Mouse (Mus musculus) myocyte (in vitro differentiated cells): ENCODE data around the gene Map3k14. TPM values are rescaled to one million over a fixed set of nuclear protein-coding genes. Genes with fewer than 3 reads are reported as not detected.
A peak's percentile ranks its signal among the peaks of the same experiment; 100 is the strongest.

Experiments
- H3K27me3 ChIP-seq: one replicate; pipeline ENCODE4 v1.6.1; 2011; ENCODE audit not compliant: control insufficient read depth, insufficient read depth, insufficient read length
- H3K36me3 ChIP-seq: one replicate; pipeline ENCODE4 v1.6.1; 2011; ENCODE audit not compliant: control insufficient read depth, insufficient read depth
- H3K4me2 ChIP-seq: one replicate; pipeline ENCODE4 v1.6.1; 2011; ENCODE audit warnings: low read depth, control low read depth
- H3K4me3 ChIP-seq: one replicate; pipeline ENCODE4 v1.5.1; 2011; ENCODE audit warnings: mild to moderate bottlenecking, control low read depth, moderate library complexity
- H3K79me2 ChIP-seq: one replicate; pipeline ENCODE4 v1.6.1; 2011; ENCODE audit not compliant: control insufficient read depth, insufficient read depth
- H3ac ChIP-seq: one replicate; pipeline ENCODE4 v1.6.1; 2011; ENCODE audit not compliant: control insufficient read depth, insufficient read length
- CEBPB ChIP-seq: IDR thresholded peaks from 2 replicates; pipeline ENCODE4 v1.6.1; 2011; ENCODE audit warnings: mild to moderate bottlenecking, moderate library complexity; ENCODE audit not compliant: poor library complexity, insufficient read depth, severe bottlenecking
- E2F4 ChIP-seq: IDR thresholded peaks from one replicate; pipeline ENCODE4 v1.6.1; 2011; ENCODE audit warnings: mild to moderate bottlenecking, control low read depth, moderate library complexity; ENCODE audit not compliant: insufficient read depth
- MAX ChIP-seq: IDR thresholded peaks from one replicate; pipeline ENCODE4 v1.6.1; 2011; ENCODE audit warnings: low read depth, mild to moderate bottlenecking, control low read depth
- MYOD1 ChIP-seq, 3 experiments: IDR thresholded peaks; one replicate each; pipeline ENCODE4 v1.6.1; 2011; ENCODE audit warnings: control low read depth in 2 of 3, low read depth in 2 of 3, mild to moderate bottlenecking in 2 of 3, moderate library complexity in 1 of 3; ENCODE audit not compliant: insufficient read length in 2 of 3, control insufficient read depth in 1 of 3
- MYOG ChIP-seq, 3 experiments: IDR thresholded peaks; one replicate each; pipeline ENCODE4 v1.6.1; 2011; ENCODE audit warnings: control low read depth in 2 of 3, low read depth in 2 of 3, mild to moderate bottlenecking in 2 of 3; ENCODE audit not compliant: insufficient read length in 2 of 3, control insufficient read depth in 1 of 3, insufficient read depth in 1 of 3
- POLR2A ChIP-seq: IDR thresholded peaks from one replicate; pipeline ENCODE4 v1.6.1; 2011; ENCODE audit warnings: low read depth, mild to moderate bottlenecking, control low read depth, moderate library complexity; ENCODE audit not compliant: insufficient read length
- POLR2AphosphoS2 ChIP-seq: IDR thresholded peaks from one replicate; pipeline ENCODE4 v1.6.1; 2011; ENCODE audit warnings: low read depth, control low read depth; ENCODE audit not compliant: insufficient read length
- REST ChIP-seq: IDR thresholded peaks from one replicate; pipeline ENCODE4 v1.6.1; 2011; ENCODE audit warnings: mild to moderate bottlenecking, control low read depth, moderate library complexity; ENCODE audit not compliant: insufficient read depth, insufficient read length
- SRF ChIP-seq: IDR thresholded peaks from one replicate; pipeline ENCODE4 v1.6.1; 2011; ENCODE audit warnings: low read depth; ENCODE audit not compliant: control insufficient read depth, insufficient read length
- TCF12 ChIP-seq: IDR thresholded peaks from one replicate; pipeline ENCODE4 v1.6.1; 2011; ENCODE audit warnings: mild to moderate bottlenecking, control low read depth; ENCODE audit not compliant: poor library complexity, insufficient read depth, severe bottlenecking
- TCF3 ChIP-seq: IDR thresholded peaks from one replicate; pipeline ENCODE4 v1.6.1; 2011; ENCODE audit warnings: low read depth, control low read depth; ENCODE audit not compliant: insufficient read length
- USF1 ChIP-seq: IDR thresholded peaks from one replicate; pipeline ENCODE4 v1.6.1; 2011; ENCODE audit warnings: low read depth, mild to moderate bottlenecking, control low read depth, moderate library complexity
- polyA plus RNA-seq: library from polyadenylated mRNA; unstranded; fragments of >200 nt; fragmentation: generic; extraction: Trizol; gene quantifications from one replicate; pipeline ENCODE4 v1.2.1, GENCODE M21; 2012; ENCODE audit warnings: missing spikeins

The Map3k14 gene
- polyA plus RNA-seq, 1 experiment: 12.9 TPM

DNA sequence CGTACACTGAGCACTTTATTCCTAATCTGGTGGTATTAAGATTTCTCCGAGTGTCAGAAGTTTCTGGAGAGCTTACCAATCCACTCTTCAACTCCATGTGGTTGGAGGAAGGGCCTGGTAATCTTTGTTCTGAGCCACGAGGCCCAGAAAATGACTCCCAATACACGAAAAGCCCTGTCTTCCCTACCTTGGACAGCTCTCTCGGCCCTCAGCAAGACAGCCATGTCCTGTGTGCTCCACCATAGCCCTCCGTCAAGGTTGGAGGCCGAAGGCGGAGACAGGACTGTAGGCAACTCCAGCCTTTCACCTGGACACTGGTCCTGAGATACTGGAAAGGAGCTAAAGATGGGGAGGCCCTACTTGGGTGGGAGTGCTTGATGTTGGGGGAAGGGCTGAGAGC lies 57.0 kb downstream of the Map3k14 start:
- Histone ChIP-seq H3K4me3 (no peak overlapping the region), H3K27me3 (peaks cover 13% of the 10 kb centered on the region), H3K4me2 (no peak overlapping the region), H3ac (no peak overlapping the region), H3K36me3 (no peaks in the 10 kb centered on the region), H3K79me2 (no peaks in the 10 kb centered on the region)
- TF ChIP-seq USF1 (no peak), REST (peak; percentile 76), POLR2A (no peak)

DNA sequence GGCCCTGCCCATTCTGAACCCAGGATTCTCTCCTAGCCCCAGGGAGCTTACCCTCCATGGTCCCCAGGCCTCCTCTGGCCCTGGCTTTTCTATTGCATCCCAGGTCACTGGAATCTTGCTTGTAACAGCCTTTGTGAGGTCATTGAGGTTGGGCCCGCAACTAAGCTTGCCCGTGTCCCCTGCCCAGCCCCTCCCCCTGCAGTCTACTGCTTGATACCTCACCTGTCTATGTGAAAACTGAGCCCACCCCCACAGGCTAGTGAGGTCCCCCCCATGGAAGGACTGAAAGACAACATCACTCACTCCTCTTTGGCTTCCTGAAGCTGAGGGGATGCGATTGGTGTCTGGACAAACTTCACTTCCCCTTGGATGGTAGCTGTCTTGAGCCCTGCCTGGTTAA lies 58.8 kb downstream of the Map3k14 start, which contains the start of gene 1700023F06Rik:
1700023F06Rik (minus strand) TSS at position 101 of the 400 bp plus-strand sequence.
- no peaks in the 10 kb centered on the region for H3K36me3 ChIP-seq
- H3K27me3 ChIP-seq: peaks cover 13% of the 10 kb centered on the region
- H3K4me2 ChIP-seq: no peak within 1 kb of the TSS
- H3K4me3 ChIP-seq: no peak within 1 kb of the TSS
- H3K79me2 ChIP-seq: no peaks in the 10 kb centered on the region
- no peak within 1 kb of the TSS for H3ac ChIP-seq
- TF ChIP-seq REST: no peak
- TF ChIP-seq MAX: no peak
- no peak for TF ChIP-seq MYOD1 (IDR thresholded peaks at IDR 0.05; ENCODE audit: control insufficient read depth in 1 of 3, insufficient read length in 2 of 3, low read depth in 2 of 3)
- no peak for TF ChIP-seq CEBPB
- no peak for TF ChIP-seq POLR2A
- no peak for TF ChIP-seq E2F4
- no peak for TF ChIP-seq USF1
- no peak for TF ChIP-seq TCF12
- no peak for TF ChIP-seq SRF
- TF ChIP-seq POLR2AphosphoS2: no peak
- no peak for TF ChIP-seq TCF3
- no peak for TF ChIP-seq MYOG (IDR thresholded peaks at IDR 0.05; ENCODE audit: control insufficient read depth in 1 of 3, insufficient read depth in 1 of 3, insufficient read length in 2 of 3, low read depth in 2 of 3)

DNA sequence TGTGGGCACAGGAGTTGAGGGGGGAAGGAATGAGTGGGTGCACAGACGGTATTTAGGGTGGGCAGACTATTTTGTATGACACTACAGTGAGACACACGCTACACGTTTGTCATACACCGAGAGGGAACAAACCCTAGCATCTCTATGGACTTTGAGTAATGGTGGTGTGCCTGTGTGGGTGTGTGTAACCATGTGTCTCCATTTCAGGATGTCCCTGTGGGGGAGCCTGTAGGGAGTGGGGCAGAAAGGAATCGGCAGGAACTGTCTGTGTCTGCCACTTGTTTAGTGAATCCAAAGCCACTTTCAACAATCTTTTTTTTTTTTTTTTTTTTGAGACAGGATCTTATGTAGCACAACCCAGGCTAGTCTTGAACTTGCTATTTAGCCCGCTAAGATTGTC lies 61.1 kb downstream of the Map3k14 start:
- H3K4me3 ChIP-seq: no peak overlapping the region
- H3K27me3 ChIP-seq: peaks cover 13% of the 10 kb centered on the region
- H3K36me3 ChIP-seq: no peaks in the 10 kb centered on the region
- no peaks in the 10 kb centered on the region for H3K79me2 ChIP-seq
- no peak for TF ChIP-seq MYOD1 (IDR thresholded peaks at IDR 0.05; ENCODE audit: control insufficient read depth in 1 of 3, insufficient read length in 2 of 3, low read depth in 2 of 3)
- no peak for TF ChIP-seq POLR2AphosphoS2
- no peak for TF ChIP-seq E2F4
- no peak for TF ChIP-seq TCF12
- TF ChIP-seq MYOG (IDR thresholded peaks at IDR 0.05; ENCODE audit: control insufficient read depth in 1 of 3, insufficient read depth in 1 of 3, insufficient read length in 2 of 3, low read depth in 2 of 3): no peak
- TF ChIP-seq TCF3: no peak
- TF ChIP-seq POLR2A: no peak
- no peak for TF ChIP-seq REST
- TF ChIP-seq SRF: no peak
- no peak for TF ChIP-seq MAX
- no peak for TF ChIP-seq CEBPB
- TF ChIP-seq USF1: no peak
- H3K4me2 ChIP-seq: no peak overlapping the region
- H3ac ChIP-seq: no peak overlapping the region

DNA sequence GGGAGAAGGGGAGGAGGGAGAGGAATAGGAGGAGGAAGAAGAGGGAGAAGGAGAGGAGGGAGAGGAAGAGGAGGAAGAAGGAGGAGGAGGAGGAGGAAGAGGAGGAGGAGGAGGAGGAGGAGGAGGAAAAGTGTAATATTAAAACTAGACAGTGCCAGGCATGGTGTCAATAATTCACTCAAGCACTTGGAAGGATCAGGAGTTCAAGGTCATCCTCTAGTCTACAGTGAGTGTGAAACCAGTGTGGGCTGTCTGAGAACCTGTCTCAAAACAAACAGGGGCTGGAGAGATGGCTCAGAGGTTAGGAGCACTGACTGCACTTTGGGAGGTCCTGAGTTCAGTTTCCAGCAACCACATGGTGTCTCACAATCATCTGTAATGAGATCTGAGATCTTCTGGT lies 64.9 kb downstream of the Map3k14 start:
- Histone ChIP-seq H3K27me3 (peaks cover 12% of the 10 kb centered on the region), H3K36me3 (no peaks in the 10 kb centered on the region), H3K4me3 (no peak overlapping the region), H3K79me2 (no peaks in the 10 kb centered on the region), H3K4me2 (no peak overlapping the region), H3ac (no peak overlapping the region)
- no peak for TF ChIP-seq REST
- no peak for TF ChIP-seq CEBPB
- TF ChIP-seq USF1: no peak
- TF ChIP-seq TCF12: no peak
- TF ChIP-seq MAX: no peak
- TF ChIP-seq SRF: no peak
- TF ChIP-seq MYOG (IDR thresholded peaks at IDR 0.05; ENCODE audit: control insufficient read depth in 1 of 3, insufficient read depth in 1 of 3, insufficient read length in 2 of 3, low read depth in 2 of 3): no peak

DNA sequence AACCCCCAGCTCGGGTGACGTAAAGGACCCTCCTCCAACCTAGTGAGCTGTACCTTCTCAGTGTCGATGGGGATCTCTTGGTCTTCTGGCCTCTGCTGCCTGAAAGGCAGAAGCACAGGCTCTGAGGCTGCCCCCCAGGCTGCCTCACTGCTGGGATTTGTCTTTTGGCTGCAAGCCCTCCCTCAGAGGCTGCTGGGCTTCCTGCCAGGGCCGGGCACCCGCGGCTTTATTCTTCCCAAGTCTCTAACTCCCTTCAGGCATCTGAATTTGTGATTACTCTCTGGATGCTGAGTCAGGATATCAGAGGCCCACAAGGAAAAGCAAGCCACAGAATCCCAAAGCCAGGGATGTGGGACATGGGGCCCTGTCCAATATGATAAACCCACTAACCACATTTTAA lies 65.6 kb downstream of the Map3k14 start:
- TF ChIP-seq USF1 (no peak), MYOG (IDR thresholded peaks at IDR 0.05; ENCODE audit: control insufficient read depth in 1 of 3, insufficient read depth in 1 of 3, insufficient read length in 2 of 3, low read depth in 2 of 3) (no peak), TCF12 (no peak), SRF (no peak), E2F4 (no peak), MYOD1 (IDR thresholded peaks at IDR 0.05; ENCODE audit: control insufficient read depth in 1 of 3, insufficient read length in 2 of 3, low read depth in 2 of 3) (no peak), POLR2A (no peak), REST (no peak), MAX (no peak), TCF3 (no peak), POLR2AphosphoS2 (no peak), CEBPB (no peak)
- Histone ChIP-seq H3K4me3 (no peak overlapping the region), H3K27me3 (peaks cover 19% of the 10 kb centered on the region), H3ac (no peak overlapping the region), H3K36me3 (no peaks in the 10 kb centered on the region), H3K4me2 (peak overlapping the region; percentile 7), H3K79me2 (no peaks in the 10 kb centered on the region)
